Comparison of ENCODE assay signal across 25 mouse cellular contexts in the genomic region with DNA sequence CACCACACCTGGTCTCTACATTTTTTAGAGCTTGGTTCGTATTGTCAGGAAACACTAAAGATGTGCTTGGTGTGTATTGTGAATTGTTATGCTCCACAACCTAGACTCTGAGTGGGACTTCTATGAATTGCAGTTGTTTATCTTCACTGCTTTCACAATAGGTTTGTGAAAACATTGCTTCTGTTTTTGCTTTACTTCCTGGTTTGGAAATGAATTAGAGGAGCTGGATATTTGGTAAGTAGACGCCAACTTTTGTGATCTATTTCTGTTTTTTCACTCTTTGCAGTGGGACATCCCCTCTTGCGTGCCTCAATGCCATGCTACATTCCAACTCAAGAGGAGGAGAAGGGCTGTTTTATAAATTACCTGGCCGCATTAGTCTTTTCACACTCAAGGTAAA.
"Had no signal": no experiment of that assay in that cellular context is flagged by ENCODE, and none has a peak within 500 bp of the region (broad histone marks: within the 10 kb centered on the region; RNA-seq: fewer than 3 reads in every experiment).

No protein-coding gene starts in this region.

- H3K9ac ChIP-seq: heart, embryonic 12.5 days; hindbrain, embryonic 12.5 days; hindbrain, embryonic 14.5 days; intestine, embryonic 15.5 days; kidney, embryonic 15.5 days; limb, embryonic 12.5 days; liver, embryonic 12.5 days had no signal

- DNase-seq: gastrocnemius, postnatal 14 days; gastrocnemius, postnatal 36 days; heart, adult 18-20 months; heart, postnatal 10 days; heart, postnatal 4 days; kidney, adult 18-20 months; kidney, adult 9 months; kidney, postnatal 14 days; kidney, postnatal 36 days; layer of hippocampus, adult 9-11 months; layer of hippocampus, postnatal 36 days; left cerebral cortex, postnatal 4 days had no signal

- ATAC-seq: hindbrain, embryonic 16.5 days; inflammation-experienced regulatory T-cells, adult 6 months; intestine, embryonic 15.5 days; intestine, postnatal 0 days; liver, embryonic 12.5 days had no signal

- H3K4me2 ChIP-seq: heart, embryonic 12.5 days; hindbrain, embryonic 12.5 days; hindbrain, embryonic 14.5 days; intestine, embryonic 15.5 days; kidney, embryonic 15.5 days; limb, embryonic 12.5 days; liver, embryonic 12.5 days had no signal

- H3K27ac ChIP-seq: heart, embryonic 10.5 days; hindbrain, embryonic 10.5 days; hindbrain, embryonic 12.5 days; hindbrain, embryonic 14.5 days; intestine, embryonic 15.5 days; kidney, embryonic 15.5 days; kidney, postnatal 0 days; limb, embryonic 12.5 days had no signal

- H3K4me3 ChIP-seq: heart, embryonic 10.5 days; heart, embryonic 12.5 days; hindbrain, embryonic 10.5 days; hindbrain, embryonic 12.5 days; intestine, embryonic 15.5 days; kidney, embryonic 15.5 days; limb, embryonic 12.5 days; liver, embryonic 12.5 days had no signal

- H3K9me3 ChIP-seq: heart, embryonic 10.5 days; heart, embryonic 12.5 days; hindbrain, embryonic 10.5 days; hindbrain, embryonic 12.5 days; intestine, embryonic 15.5 days; kidney, embryonic 15.5 days; limb, embryonic 12.5 days; liver, embryonic 12.5 days had no signal

- H3K27me3 ChIP-seq: heart, embryonic 12.5 days; hindbrain, embryonic 12.5 days; intestine, embryonic 15.5 days; kidney, embryonic 15.5 days; limb, embryonic 12.5 days; liver, embryonic 12.5 days had no signal

- H3K4me1 ChIP-seq: heart, embryonic 10.5 days; hindbrain, embryonic 10.5 days; hindbrain, embryonic 12.5 days; intestine, embryonic 15.5 days; kidney, embryonic 15.5 days; limb, embryonic 12.5 days had no signal
